Mouse (Mus musculus): Measurements from ENCODE around the gene Cd1d1. TPM values are rescaled to one million over a fixed set of nuclear protein-coding genes. Genes with fewer than 3 reads are reported as not detected.

Gene Cd1d1
- total RNA-seq, 2 experiments from 2014 or later, result 1.9 to 3.6 TPM

DNA sequence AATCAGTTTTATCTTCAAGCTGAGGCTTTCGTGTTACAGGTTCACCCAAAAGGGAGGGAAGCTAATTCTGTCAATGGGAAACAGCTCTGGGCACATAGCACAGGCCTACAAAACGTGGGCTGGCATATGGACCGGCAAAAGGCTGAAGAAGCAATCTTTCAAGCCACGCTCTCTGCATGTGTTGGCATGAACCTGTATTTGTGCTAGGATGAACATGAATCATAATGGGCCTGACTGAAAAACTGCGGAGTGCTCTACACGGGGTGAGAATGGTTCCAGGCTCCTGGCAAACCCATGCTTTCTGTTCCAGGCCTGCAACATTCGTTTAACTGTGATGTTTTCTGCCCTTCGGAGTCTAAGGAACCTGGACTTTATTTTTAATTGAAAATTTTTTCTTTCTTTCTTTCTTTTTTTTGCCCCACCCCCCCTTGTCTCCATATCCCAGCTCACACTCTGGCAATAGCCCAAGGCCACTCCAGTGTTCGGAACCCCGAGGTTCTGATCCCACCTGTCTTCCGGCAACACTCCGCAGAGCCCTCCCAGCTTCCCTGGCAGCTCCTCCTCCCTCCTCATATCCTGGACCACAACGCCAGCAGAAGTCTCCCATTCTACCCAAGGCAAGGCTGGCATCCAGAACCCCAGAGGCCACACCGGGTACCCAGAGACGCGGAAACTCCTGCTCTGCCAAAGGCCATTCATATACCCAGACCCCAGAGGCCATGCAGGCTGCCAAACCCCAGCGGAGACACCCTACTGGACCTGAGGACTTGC lies 36.4 kb downstream of the Cd1d1 start:
- no peak for DNase-seq (ENCODE audit: low spot score)

DNA sequence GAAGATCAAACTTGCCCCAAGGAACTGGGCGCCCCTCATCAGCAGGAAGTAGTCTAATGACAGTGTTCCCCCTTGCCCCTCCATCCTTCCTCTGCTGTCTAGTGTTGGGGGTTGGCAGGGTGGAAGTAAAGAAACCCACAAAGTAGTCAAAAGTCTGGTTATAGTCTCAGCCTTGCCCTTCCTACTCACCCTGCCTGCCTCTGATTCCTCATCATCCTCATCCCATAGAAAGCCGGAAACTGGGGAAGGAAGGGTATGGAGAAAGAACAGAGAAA lies 37.9 kb downstream of the Cd1d1 start:
- no peak for DNase-seq (ENCODE audit: low spot score)

DNA sequence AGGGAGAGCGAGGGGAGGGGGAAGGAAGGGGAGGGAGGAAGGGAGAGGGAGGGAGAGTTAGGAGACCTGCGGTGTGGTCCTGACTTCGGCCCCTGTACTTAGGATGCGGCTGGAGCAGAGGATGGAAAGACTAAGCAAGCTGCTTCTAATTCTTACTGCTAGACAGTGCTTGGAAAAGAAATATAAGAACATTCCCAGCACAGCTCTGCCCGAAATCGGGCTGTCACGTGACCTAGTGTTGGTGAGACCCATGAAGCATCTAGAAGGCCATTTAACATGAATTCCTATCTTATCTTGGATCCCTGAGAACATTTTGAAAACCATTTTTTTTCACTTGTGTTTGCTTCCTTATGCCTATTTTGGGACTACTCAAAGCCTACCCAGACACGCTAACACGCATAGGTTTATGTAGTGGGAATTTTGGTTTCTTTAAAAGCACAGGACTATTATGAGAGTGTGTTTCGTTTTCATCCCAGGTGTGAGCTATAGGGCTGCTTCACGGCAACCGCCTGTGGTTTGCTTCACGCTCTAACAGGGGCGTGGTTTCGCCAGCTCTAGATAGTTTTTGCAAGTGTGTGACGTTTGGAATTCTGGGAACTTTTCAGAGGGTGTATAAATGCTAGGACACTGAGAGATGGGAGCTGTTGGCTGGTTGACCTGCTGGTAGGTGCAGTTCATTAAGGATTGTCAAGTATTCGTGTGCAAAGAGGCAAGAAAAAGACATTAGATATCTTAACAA lies 38.4 kb downstream of the Cd1d1 start:
- DNase-seq (ENCODE audit: low spot score), result no peak

DNA sequence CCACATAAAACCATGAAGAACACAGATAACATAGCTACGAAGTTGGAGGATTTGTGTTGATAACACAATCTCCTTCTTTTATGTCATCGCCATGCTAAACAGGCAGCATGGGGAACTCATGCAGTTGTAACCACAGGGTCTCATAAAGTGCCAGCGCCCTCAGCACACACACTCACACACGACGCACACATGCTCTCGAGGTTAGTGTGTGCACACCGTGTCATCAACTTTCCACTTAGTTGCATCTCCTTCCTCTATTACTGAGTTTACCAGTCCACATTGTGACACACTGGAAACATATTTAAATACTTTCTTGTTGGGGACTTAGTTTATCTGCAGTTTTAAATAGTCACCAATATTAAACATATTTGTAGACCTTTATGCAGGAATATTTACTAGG lies 40.2 kb downstream of the Cd1d1 start:
- DNase-seq (ENCODE audit: low spot score), result no peak

DNA sequence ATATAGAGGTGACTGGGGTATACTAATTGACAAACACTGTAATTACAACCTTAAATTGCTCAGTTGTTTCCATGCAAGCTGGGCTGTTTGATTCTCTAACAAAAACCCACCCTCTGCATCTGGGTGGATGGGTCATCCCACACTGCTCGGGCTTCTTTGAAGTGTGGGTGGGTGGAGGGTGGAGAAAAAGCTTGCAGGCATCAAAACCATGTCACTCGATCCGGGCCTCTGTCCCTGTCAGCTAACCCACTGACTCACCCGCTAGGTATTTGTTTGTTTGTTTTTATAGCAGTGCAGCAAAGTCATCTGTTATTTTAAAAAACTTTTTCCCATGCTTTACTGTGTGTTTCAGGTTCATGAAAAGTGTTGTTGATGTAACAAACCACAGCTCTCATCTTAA lies 43.9 kb downstream of the Cd1d1 start:
- no peak for DNase-seq (ENCODE audit: low spot score)

DNA sequence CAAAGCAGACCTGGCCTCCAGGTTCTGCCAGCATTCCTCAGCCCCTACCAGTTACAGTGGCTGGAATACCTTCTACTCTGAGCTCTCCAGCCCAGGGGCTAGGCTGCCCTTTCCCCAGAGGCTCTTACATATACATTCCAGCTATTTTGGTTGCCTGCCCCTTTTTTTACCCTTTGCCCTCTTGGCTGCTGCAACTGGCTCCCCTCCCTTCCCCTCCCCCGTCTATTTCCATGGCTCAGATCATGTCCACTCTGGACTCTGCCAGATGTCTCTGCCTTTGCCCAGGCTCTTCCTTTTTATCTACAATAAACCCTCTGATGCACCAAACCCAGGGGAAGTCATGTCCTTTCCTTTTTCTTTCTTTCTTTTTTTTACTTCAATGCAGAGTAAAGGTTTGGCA lies 44.7 kb downstream of the Cd1d1 start:
- no peak for DNase-seq (ENCODE audit: low spot score)

DNA sequence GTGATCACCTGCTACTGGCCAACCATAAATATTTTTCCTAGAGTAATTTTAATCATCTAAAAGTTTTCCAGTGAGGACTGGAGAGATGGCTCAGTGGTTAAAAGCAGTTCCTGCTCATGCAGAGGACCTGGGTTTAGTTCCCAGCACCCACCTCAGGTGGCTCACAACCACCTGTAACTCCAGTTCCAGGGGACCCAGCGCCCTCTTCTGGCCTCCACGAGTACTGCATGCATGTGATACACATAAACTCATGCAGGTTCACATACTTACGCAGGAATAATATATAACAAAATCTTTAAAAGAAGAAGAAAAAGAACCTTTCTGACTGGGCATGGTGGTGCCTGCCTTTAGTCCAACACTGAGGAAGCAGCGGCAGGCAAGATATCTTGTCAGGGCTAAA lies 45.4 kb downstream of the Cd1d1 start:
- no peak for DNase-seq (ENCODE audit: low spot score)

DNA sequence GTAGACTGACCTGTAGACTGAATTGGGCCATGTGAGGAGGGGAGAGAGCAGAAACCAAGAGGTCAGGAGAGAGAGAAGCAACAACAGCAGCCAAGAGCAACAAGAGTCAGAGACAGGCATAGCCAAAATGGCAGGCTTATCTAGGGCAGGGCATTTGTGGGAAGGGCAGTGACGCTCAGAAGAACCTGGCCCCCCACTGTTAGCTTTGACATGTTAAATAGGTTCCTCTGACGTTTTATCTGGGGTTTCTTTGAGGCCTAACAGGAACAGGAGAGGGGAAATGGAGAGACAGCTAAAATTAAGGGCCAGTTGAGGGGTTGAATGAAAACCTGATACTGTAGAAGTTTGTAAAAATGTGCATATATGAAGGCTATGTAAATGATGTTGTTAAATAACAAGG lies 48.6 kb downstream of the Cd1d1 start:
- DNase-seq (ENCODE audit: low spot score), result no peak

Other genes with a start within 250 kb of the Cd1d1 start
- gene Dclk2, start 78.6 kb downstream of the Cd1d1 start, total RNA-seq (2021), result under 1 TPM; 0.21 to 0.66 TPM
- gene Kirrel, start 175.3 kb upstream of the Cd1d1 start, total RNA-seq (2021), result 1 to 10 TPM; 2.7 to 4.9 TPM